Mouse (Mus musculus) embryonic fibroblast, embryonic 13.5 days (primary cell): ENCODE data around the gene Fbxw5.

Experiments used
- CTCF ChIP-seq: IDR thresholded peaks from 2 replicates; pipeline ENCODE4 v1.5.1; 2011; ENCODE audit warnings: mild to moderate bottlenecking, control low read depth, low read length, moderate library complexity, borderline replicate concordance; ENCODE audit not compliant: insufficient read depth
- POLR2A ChIP-seq: IDR thresholded peaks from 2 replicates; pipeline ENCODE4 v1.6.1; 2011; ENCODE audit warnings: low read depth, mild to moderate bottlenecking, control low read depth, low read length, moderate library complexity

- TF ChIP-seq CTCF (no peak), POLR2A (no peak)
Measured at GRCm38 (mm10) chr2:25487965-25488670, 12.4 kb upstream of the Fbxw5 start.
